Mouse (Mus musculus): ENCODE data around the gene Bloc1s1.

GRCm38 (mm10) chr10:128916665-128917064 is 7.2 kb downstream of the Bloc1s1 start:
- TF ChIP-seq CTCF (IDR thresholded peaks at IDR 0.05; ENCODE audit: low read depth, low read length) (no peak), POLR2A (IDR thresholded peaks at IDR 0.05; ENCODE audit: borderline replicate concordance, low read depth, low read length) (no peak)
